Mouse (Mus musculus): Measurements from ENCODE around the gene Ccdc149. TPM values are rescaled to one million over a fixed set of nuclear protein-coding genes. Genes with fewer than 3 reads are reported as not detected.

Gene Ccdc149
- polyA plus RNA-seq (2014; fragmentation: Illumina TruSeq; extraction: RNeasy Lipid Tissue Mini Kit (QIAGEN cat#74804); ENCODE audit: low read depth, low replicate concordance), result 2.9 TPM

GRCm38 (mm10) chr5:52470991-52471801, at the start of gene Ccdc149:
Gene Ccdc149, minus strand, starts transcription at chr5:52471521.

DNA sequence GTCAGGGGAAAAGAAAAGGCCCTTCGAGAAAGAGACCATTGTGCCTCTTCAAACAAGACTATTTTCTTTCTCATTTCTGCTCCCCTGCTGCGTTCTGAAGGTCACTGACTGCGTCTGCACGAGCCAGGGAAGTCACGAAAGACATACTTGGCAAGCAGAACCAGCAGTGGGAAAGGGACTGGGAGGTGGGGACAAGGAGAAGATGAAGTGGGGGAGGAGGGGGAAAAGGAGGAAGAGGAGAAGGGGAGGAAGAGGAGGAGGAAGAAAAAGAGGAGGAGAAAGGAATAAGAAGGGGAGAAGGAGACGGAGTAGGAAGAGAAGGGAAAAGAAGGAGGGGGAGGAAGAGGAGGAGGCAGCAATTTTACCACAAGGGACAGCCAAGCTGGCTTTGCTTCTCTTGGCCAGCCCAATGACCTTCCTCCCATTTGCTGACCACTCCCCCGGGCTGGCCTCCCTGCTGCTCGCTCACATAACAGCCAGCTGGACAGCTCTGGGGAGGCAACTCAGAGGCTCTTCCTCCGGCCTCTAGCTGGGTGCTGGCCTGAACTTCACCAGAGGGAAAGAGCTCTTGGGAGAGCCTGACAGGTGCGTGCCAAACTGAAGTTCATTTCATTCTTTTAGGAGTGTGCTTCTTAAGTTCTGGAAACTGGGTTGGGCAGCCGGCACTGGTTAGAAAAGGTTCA, 107.7 kb downstream of the Ccdc149 start, which contains the start of gene Sod3:
Gene Sod3 (plus strand): TSS at position 324 of the 683 bp plus-strand sequence.

Other genes starting within 250 kb of the Ccdc149 start
- gene Sod3, start 107.7 kb downstream of the Ccdc149 start, polyA plus RNA-seq (2014; fragmentation: Illumina TruSeq; extraction: RNeasy Lipid Tissue Mini Kit (QIAGEN cat#74804); ENCODE audit: low read depth, low replicate concordance), result 31.2 TPM
- 0.12 TPM for gene Lgi2, start 94.9 kb upstream of the Ccdc149 start, polyA plus RNA-seq (2014; fragmentation: Illumina TruSeq; extraction: RNeasy Lipid Tissue Mini Kit (QIAGEN cat#74804); ENCODE audit: low read depth, low replicate concordance)
- 43.3 TPM for gene Sepsecs, start 198.2 kb upstream of the Ccdc149 start, polyA plus RNA-seq (2014; fragmentation: Illumina TruSeq; extraction: RNeasy Lipid Tissue Mini Kit (QIAGEN cat#74804); ENCODE audit: low read depth, low replicate concordance)

All from kidney, adult 10 weeks (tissue).